Mouse (Mus musculus) megakaryocyte progenitor cell, adult 5-6 weeks (primary cell): ENCODE measurements at regions not wholly inside any gene's neighbourhood (a gene's known extent, or its start where the extent isn't known, plus 50 kb on each side); places are given as distances from the start of the nearest gene placed in this dataset.

Source experiments
- ATAC-seq: replicated peaks from 2 replicates; pipeline ENCODE4 v1.8.0; 2016; ENCODE audit warnings: mild to moderate bottlenecking, moderate TSS enrichment, inconsistent platforms; ENCODE audit not compliant: poor library complexity

GRCm38 (mm10) chr15:38351701-38352100 is 926.3 kb downstream of the 4930447A16Rik start:
- no peak for ATAC-seq

GRCm38 (mm10) chr15:38353371-38353770 is 928.0 kb downstream of the 4930447A16Rik start:
- no peak for ATAC-seq

- ATAC-seq = no peak
Observed at GRCm38 (mm10) chr15:38359053-38359452, 933.7 kb downstream of the 4930447A16Rik start.

GRCm38 (mm10) chr15:38363522-38363921 is 938.2 kb downstream of the 4930447A16Rik start:
- no peak for ATAC-seq

- no peak for ATAC-seq
Observed at GRCm38 (mm10) chr15:38364014-38364413, 938.7 kb downstream of the 4930447A16Rik start.

- ATAC-seq = no peak
Observed at GRCm38 (mm10) chr15:38367643-38368042, 942.3 kb downstream of the 4930447A16Rik start.

- ATAC-seq = no peak
Observed at GRCm38 (mm10) chr15:38368291-38368690, 942.9 kb downstream of the 4930447A16Rik start.

- ATAC-seq = peak; percentile 56
Observed at GRCm38 (mm10) chr15:38371404-38372090, 946.2 kb downstream of the 4930447A16Rik start.

GRCm38 (mm10) chr15:38373797-38374196 is 948.4 kb downstream of the 4930447A16Rik start:
- ATAC-seq = peak; percentile 96

GRCm38 (mm10) chr15:38374786-38375185 is 949.4 kb downstream of the 4930447A16Rik start:
- ATAC-seq = no peak

- no peak for ATAC-seq
Observed at GRCm38 (mm10) chr15:38378106-38378505, 952.8 kb downstream of the 4930447A16Rik start.

- ATAC-seq = no peak
Observed at GRCm38 (mm10) chr15:38387617-38388016, 962.3 kb downstream of the 4930447A16Rik start.

GRCm38 (mm10) chr15:38388436-38388835 is 963.1 kb downstream of the 4930447A16Rik start:
- ATAC-seq = no peak

GRCm38 (mm10) chr15:38390450-38390849 is 965.1 kb downstream of the 4930447A16Rik start:
- no peak for ATAC-seq

- ATAC-seq = 0 out of 2 replicates have a peak, but pooled peaks have one; percentile 17
Observed at GRCm38 (mm10) chr15:38391420-38391819, 966.1 kb downstream of the 4930447A16Rik start.

GRCm38 (mm10) chr15:38391860-38392259 is 966.5 kb downstream of the 4930447A16Rik start:
- ATAC-seq = peak; percentile 26; the same call in 1 of the 2 replicates

- no peak for ATAC-seq
Observed at GRCm38 (mm10) chr15:38392441-38393149, 967.2 kb downstream of the 4930447A16Rik start.

- no peak for ATAC-seq
Observed at GRCm38 (mm10) chr15:38398852-38399251, 973.5 kb downstream of the 4930447A16Rik start.

- no peak for ATAC-seq
Observed at GRCm38 (mm10) chr15:38402762-38403161, 977.4 kb downstream of the 4930447A16Rik start.

- ATAC-seq = peak; percentile 77
Observed at GRCm38 (mm10) chr15:38403760-38404375, 978.5 kb downstream of the 4930447A16Rik start.

- ATAC-seq = peak; percentile 40
Observed at GRCm38 (mm10) chr15:38406114-38406960, 981.0 kb downstream of the 4930447A16Rik start.
